Mouse (Mus musculus) adrenal gland, postnatal 10 days (tissue): ENCODE measurements around the gene Wdr44. TPM values are rescaled to one million over a fixed set of nuclear protein-coding genes. Genes with fewer than 3 reads are reported as not detected.
"Not testable (repeated sequence)": the region's sequence is repeated elsewhere in the genome, so short reads cannot be mapped to it uniquely, and the experiment has no call there.

Experiments used
- DNase-seq: peaks from one replicate; pipeline ENCODE4 v3.0.0; 2021; ENCODE audit warnings: mixed read lengths
- long read RNA-seq, 2 experiments: library from polyadenylated mRNA; stranded (forward); transcript quantifications; one replicate each; pipeline ENCODE4 v2.0.0; 2021
- total RNA-seq, 2 experiments: library from RNA; stranded (reverse); gene quantifications; 2 replicates each; pipeline ENCODE4 v1.2.3; 2021

Gene Wdr44
- 1 to 10 TPM; 7.7 to 9.4 TPM for total RNA-seq
- long read RNA-seq, experiment 1, full-length matches to known transcripts, result 1 of 1 reads
- long read RNA-seq, experiment 1, partial matches to known transcripts, result 0 of 1 reads
- long read RNA-seq, experiment 1, other reads (novel, unspliced or antisense), result 0 of 1 reads
- long read RNA-seq, experiment 2, full-length matches to known transcripts, result 2 of 3 reads
- long read RNA-seq, experiment 2, partial matches to known transcripts, result 1 of 3 reads
- long read RNA-seq, experiment 2, other reads (novel, unspliced or antisense), result 0 of 3 reads

- DNase-seq, result peak; percentile 94
These were observed at the start of gene Wdr44 for GRCm38 (mm10) chrX:23692722-23693442. Gene Wdr44 (plus strand): TSS chrX:23693051.

- no peak for DNase-seq
These were observed 44.5 kb upstream of the Wdr44 start for GRCm38 (mm10) chrX:23648371-23648770.

GRCm38 (mm10) chrX:23662216-23662615 lies 30.6 kb upstream of the Wdr44 start:
- DNase-seq, result no peak

- DNase-seq, result no peak
These were observed 19.7 kb upstream of the Wdr44 start for GRCm38 (mm10) chrX:23673193-23673592.

- no peak for DNase-seq
These were observed 17.4 kb upstream of the Wdr44 start for GRCm38 (mm10) chrX:23675450-23675849.

- no peak for DNase-seq
These were observed 16.3 kb upstream of the Wdr44 start for GRCm38 (mm10) chrX:23676583-23676982.

GRCm38 (mm10) chrX:23677511-23677910 lies 15.3 kb upstream of the Wdr44 start:
- DNase-seq, result no peak

GRCm38 (mm10) chrX:23692336-23692721 lies 522 bp upstream of the Wdr44 start:
- peak; percentile 1 for DNase-seq

- DNase-seq, result peak; percentile 15
These were observed 871 bp downstream of the Wdr44 start for GRCm38 (mm10) chrX:23693443-23694400.

- no peak for DNase-seq
These were observed 1.7 kb downstream of the Wdr44 start for GRCm38 (mm10) chrX:23694588-23694987.

GRCm38 (mm10) chrX:23695109-23695508 lies 2.3 kb downstream of the Wdr44 start:
- no peak for DNase-seq

- no peak for DNase-seq
These were observed 4.5 kb downstream of the Wdr44 start for GRCm38 (mm10) chrX:23697346-23697745.

- DNase-seq, result no peak
These were observed 6.2 kb downstream of the Wdr44 start for GRCm38 (mm10) chrX:23699023-23699422.

GRCm38 (mm10) chrX:23717247-23717646 lies 24.4 kb downstream of the Wdr44 start:
- no peak for DNase-seq

GRCm38 (mm10) chrX:23727463-23727862 lies 34.6 kb downstream of the Wdr44 start:
- DNase-seq, result no peak

GRCm38 (mm10) chrX:23754671-23755070 lies 61.8 kb downstream of the Wdr44 start:
- no peak for DNase-seq

- DNase-seq, result no peak
These were observed 75.0 kb downstream of the Wdr44 start for GRCm38 (mm10) chrX:23767849-23768248.

GRCm38 (mm10) chrX:23807125-23807524 lies 114.3 kb downstream of the Wdr44 start:
- no peak for DNase-seq

- no peak for DNase-seq
These were observed 117.5 kb downstream of the Wdr44 start for GRCm38 (mm10) chrX:23810365-23810764.

GRCm38 (mm10) chrX:23813287-23813686 lies 120.4 kb downstream of the Wdr44 start:
- not testable (repeated sequence) for DNase-seq

GRCm38 (mm10) chrX:23822885-23823284 lies 130.0 kb downstream of the Wdr44 start:
- DNase-seq, result not testable (repeated sequence)

GRCm38 (mm10) chrX:23823398-23824023 lies 130.7 kb downstream of the Wdr44 start:
- DNase-seq, result peak; percentile 26
